Mouse (Mus musculus) gonadal fat pad, adult 2 months (tissue): Measurements from ENCODE around the gene Pik3ip1. TPM values are rescaled to one million over a fixed set of nuclear protein-coding genes. Genes with fewer than 3 reads are reported as not detected.

Experiments
- DNase-seq: peaks from one replicate; pipeline ENCODE4 v3.0.0-alpha.2; 2012; ENCODE audit warnings: low read depth
- polyA plus RNA-seq: library from polyadenylated mRNA; depleted of rRNA; stranded (reverse); fragments of >200 nt; gene quantifications from 2 replicates; pipeline ENCODE4 v1.2.3, GENCODE M21; 2012; rRNA removed

Gene Pik3ip1
- polyA plus RNA-seq, 1 experiment: 18.2 TPM

- DNase-seq: no peak
Measured at GRCm38 (mm10) chr11:3379427-3379826, 49.2 kb downstream of the Pik3ip1 start.

GRCm38 (mm10) chr11:3381148-3381814, 51.1 kb downstream of the Pik3ip1 start:
- DNase-seq: no peak

GRCm38 (mm10) chr11:3382602-3383594, 52.7 kb downstream of the Pik3ip1 start:
- no peak for DNase-seq

- DNase-seq: no peak
Measured at GRCm38 (mm10) chr11:3386941-3387368, 56.8 kb downstream of the Pik3ip1 start.

GRCm38 (mm10) chr11:3387482-3388196, 57.4 kb downstream of the Pik3ip1 start:
- no peak for DNase-seq

GRCm38 (mm10) chr11:3389996-3390395, 59.8 kb downstream of the Pik3ip1 start:
- no peak for DNase-seq

- no peak for DNase-seq
Measured at GRCm38 (mm10) chr11:3390789-3391188, 60.6 kb downstream of the Pik3ip1 start.

- no peak for DNase-seq
Measured at GRCm38 (mm10) chr11:3392526-3392925, 62.3 kb downstream of the Pik3ip1 start.

Other genes with a start within 250 kb of the Pik3ip1 start
- 34.6 and 43.8 TPM in 2 replicates for gene Sfi1, start 136.9 kb upstream of the Pik3ip1 start, polyA plus RNA-seq
- 41.8 and 47.3 TPM in 2 replicates for gene Eif4enif1, start 128.0 kb upstream of the Pik3ip1 start, polyA plus RNA-seq
- 27.0 and 30.3 TPM in 2 replicates for gene Drg1, start 64.0 kb upstream of the Pik3ip1 start, polyA plus RNA-seq
- gene Patz1, start 41.5 kb upstream of the Pik3ip1 start, polyA plus RNA-seq: 43.8 and 57.4 TPM in 2 replicates
- 71.3 and 75.6 TPM in 2 replicates for gene Limk2, start 78.8 kb downstream of the Pik3ip1 start, polyA plus RNA-seq
- gene Rnf185, start 122.0 kb downstream of the Pik3ip1 start, polyA plus RNA-seq: 39.3 and 39.5 TPM in 2 replicates
- gene Pla2g3, start 157.9 kb downstream of the Pik3ip1 start, polyA plus RNA-seq: 0.27 and 0.41 TPM in 2 replicates
- 1.3 and 2.0 TPM in 2 replicates for gene Inpp5j, start 174.4 kb downstream of the Pik3ip1 start, polyA plus RNA-seq
- 90.6 and 93.3 TPM in 2 replicates for gene Selenom, start 184.3 kb downstream of the Pik3ip1 start, polyA plus RNA-seq
- gene Smtn, start 210.2 kb downstream of the Pik3ip1 start, polyA plus RNA-seq: 22.5 and 44.5 TPM in 2 replicates